Mouse (Mus musculus) E14TG2a.4 (cell line): ENCODE measurements around the gene Med12l.

ENCODE experiments used
- CTCF ChIP-seq: conservative IDR thresholded peaks from 2 replicates; pipeline ENCODE4 v1.5.1; 2014; ENCODE audit warnings: low read length
- NANOG ChIP-seq: IDR thresholded peaks from 2 replicates; pipeline ENCODE4 v1.6.1; 2014; ENCODE audit warnings: borderline replicate concordance, low read length, mixed read lengths

GRCm38 (mm10) chr3:59131966-59132365 lies 126.3 kb downstream of the Med12l start:
- TF ChIP-seq CTCF: no peak
- TF ChIP-seq NANOG: no peak
